Mouse (Mus musculus): ENCODE measurements around the gene Rnf149. TPM values are rescaled to one million over a fixed set of nuclear protein-coding genes. Genes with fewer than 3 reads are reported as not detected.
A peak's percentile ranks its signal among the peaks of the same experiment; 100 is the strongest.

Rnf149 gene
- polyA plus RNA-seq, 1 experiment from 2014 or later: 21.0 TPM

- DNase-seq (ENCODE audit: low spot score): no peak
- peaks cover 42% of the 10 kb centered on the region for H3K36me3 ChIP-seq
- H3K9me3 ChIP-seq: peaks cover 13% of the 10 kb centered on the region
- peak overlapping the region; percentile 94; the same call in 1 of the 2 replicates for H3K27ac ChIP-seq
- peak overlapping the region; percentile 87 for H3K4me3 ChIP-seq
- H3K4me1 ChIP-seq (replicated peaks): peaks cover 32% of the 10 kb centered on the region
- 51% methylated on average over 7 of the region's 7 CpGs for WGBS
- no peaks in the 10 kb centered on the region for H3K27me3 ChIP-seq (ENCODE audit: insufficient read depth, poor library complexity, severe bottlenecking)
These were observed 40.5 kb downstream of the Rnf149 start for GRCm38 (mm10) chr1:39536701-39537100.

- peak overlapping the region; percentile 94 for H3K27ac ChIP-seq
- H3K27me3 ChIP-seq (ENCODE audit: insufficient read depth, poor library complexity, severe bottlenecking): no peaks in the 10 kb centered on the region
- peak overlapping the region; percentile 87 for H3K4me3 ChIP-seq
- peaks cover 33% of the 10 kb centered on the region for H3K36me3 ChIP-seq
- peak; percentile 100 for DNase-seq (ENCODE audit: low spot score)
- peaks cover 11% of the 10 kb centered on the region for H3K9me3 ChIP-seq
- under 1% methylated on average over 100 of the region's 100 CpGs for WGBS
- peaks cover 32% of the 10 kb centered on the region for H3K4me1 ChIP-seq (replicated peaks)
These were observed 41.5 kb downstream of the Rnf149 start for GRCm38 (mm10) chr1:39535515-39536311.

- H3K9me3 ChIP-seq: peaks cover 2% of the 10 kb centered on the region; the same call in 1 of the 2 replicates
- peak within 1 kb of the TSS; percentile 87 for H3K4me3 ChIP-seq
- peaks cover 24% of the 10 kb centered on the region for H3K36me3 ChIP-seq
- no peaks in the 10 kb centered on the region for H3K27me3 ChIP-seq (ENCODE audit: insufficient read depth, poor library complexity, severe bottlenecking)
- H3K4me1 ChIP-seq (replicated peaks): peaks cover 32% of the 10 kb centered on the region
- peak within 1 kb of the TSS; percentile 94 for H3K27ac ChIP-seq
- DNase-seq (ENCODE audit: low spot score): no peak
- WGBS: 40% methylated on average over 13 of the region's 13 CpGs
These were observed 42.4 kb downstream of the Rnf149 start, which contains the start of gene Cnot11 for GRCm38 (mm10) chr1:39534831-39535230. Gene Cnot11 (plus strand): TSS chr1:39534992.

- no peak overlapping the region for H3K4me3 ChIP-seq
- H3K4me1 ChIP-seq (replicated peaks): peaks cover 32% of the 10 kb centered on the region
- H3K27ac ChIP-seq: no peak overlapping the region
- no peak for DNase-seq (ENCODE audit: low spot score)
- no peaks in the 10 kb centered on the region for H3K27me3 ChIP-seq (ENCODE audit: insufficient read depth, poor library complexity, severe bottlenecking)
- no peaks in the 10 kb centered on the region for H3K9me3 ChIP-seq
- H3K36me3 ChIP-seq: peaks cover 15% of the 10 kb centered on the region
- 35% methylated on average over 3 of the region's 3 CpGs for whole genome bisulfite sequencing
These were observed 43.3 kb downstream of the Rnf149 start for GRCm38 (mm10) chr1:39533917-39534316.

GRCm38 (mm10) chr1:39531036-39531435, 46.2 kb downstream of the Rnf149 start:
- Histone ChIP-seq H3K27me3 (ENCODE audit: insufficient read depth, poor library complexity, severe bottlenecking) (no peaks in the 10 kb centered on the region), H3K4me1 (replicated peaks) (peaks cover 20% of the 10 kb centered on the region; the same call in 1 of the 2 replicates), H3K36me3 (no peaks in the 10 kb centered on the region), H3K27ac (no peak overlapping the region), H3K4me3 (no peak overlapping the region), H3K9me3 (no peaks in the 10 kb centered on the region)
- 72% methylated on average over 4 of the region's 4 CpGs for WGBS
- no peak for DNase-seq (ENCODE audit: low spot score)

- WGBS: 38% methylated on average over 13 of the region's 13 CpGs
- no peak overlapping the region for H3K4me3 ChIP-seq
- H3K27ac ChIP-seq: no peak overlapping the region
- peak; percentile 67 for DNase-seq (ENCODE audit: low spot score)
- no peaks in the 10 kb centered on the region for H3K9me3 ChIP-seq
- H3K27me3 ChIP-seq (ENCODE audit: insufficient read depth, poor library complexity, severe bottlenecking): no peaks in the 10 kb centered on the region
- H3K36me3 ChIP-seq: no peaks in the 10 kb centered on the region
- H3K4me1 ChIP-seq (replicated peaks): peaks cover 20% of the 10 kb centered on the region; the same call in 1 of the 2 replicates
These were observed 46.8 kb downstream of the Rnf149 start for GRCm38 (mm10) chr1:39530258-39530943.

DNA sequence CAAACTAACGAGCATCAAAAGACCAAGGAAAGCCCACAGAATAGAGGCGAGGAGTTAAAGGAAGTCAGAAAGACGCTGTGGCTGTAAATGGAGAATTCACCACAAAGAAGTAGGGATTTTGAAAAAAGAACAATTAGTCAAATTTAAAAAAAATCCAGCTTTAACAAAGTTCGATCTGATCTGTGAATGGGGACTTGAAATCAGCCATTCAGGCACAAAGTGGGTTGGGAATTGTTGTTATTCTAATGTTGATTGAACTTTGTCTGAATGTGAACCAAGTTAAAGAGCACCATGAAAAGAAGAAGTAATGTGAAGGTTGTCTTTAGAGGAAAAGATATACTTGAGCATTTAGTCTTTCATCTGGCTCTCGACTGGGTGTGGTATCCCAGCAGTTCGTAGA, 48.9 kb downstream of the Rnf149 start:
- 70% methylated on average over 6 of the region's 6 CpGs for WGBS
- Histone ChIP-seq H3K9me3 (no peaks in the 10 kb centered on the region), H3K4me3 (no peak overlapping the region), H3K27me3 (ENCODE audit: insufficient read depth, poor library complexity, severe bottlenecking) (no peaks in the 10 kb centered on the region), H3K4me1 (replicated peaks) (0 out of 2 replicates have a peak, but pooled peaks cover 6% of the 10 kb centered on the region), H3K36me3 (no peaks in the 10 kb centered on the region), H3K27ac (no peak overlapping the region)
- no peak for DNase-seq (ENCODE audit: low spot score)

DNA sequence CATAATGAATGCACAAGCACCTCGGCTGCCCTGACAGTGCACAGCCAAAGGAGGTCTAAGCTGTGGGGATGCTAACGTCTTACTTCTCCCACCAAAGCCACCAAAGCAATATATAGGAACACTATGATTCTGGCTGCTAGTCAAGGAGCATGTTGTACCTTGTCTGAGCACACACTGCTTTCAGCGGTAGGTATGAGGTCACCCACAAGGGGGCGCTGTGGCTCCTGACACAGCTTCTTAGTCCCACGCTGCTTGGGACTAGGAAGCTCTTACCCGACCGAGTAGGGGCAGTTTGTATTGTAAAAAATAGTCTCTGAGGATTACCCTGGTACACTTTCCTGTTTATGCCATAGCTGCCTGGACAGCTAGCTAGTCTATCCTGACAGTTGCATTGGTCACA, 49.8 kb downstream of the Rnf149 start:
- no peak overlapping the region for H3K4me3 ChIP-seq
- H3K27ac ChIP-seq: no peak overlapping the region
- no peaks in the 10 kb centered on the region for H3K27me3 ChIP-seq (ENCODE audit: insufficient read depth, poor library complexity, severe bottlenecking)
- no peaks in the 10 kb centered on the region for H3K9me3 ChIP-seq
- WGBS: 10% methylated on average over 7 of the region's 7 CpGs
- 0 out of 2 replicates have a peak, but pooled peaks cover 5% of the 10 kb centered on the region for H3K4me1 ChIP-seq (replicated peaks)
- H3K36me3 ChIP-seq: no peaks in the 10 kb centered on the region
- peak; percentile 81 for DNase-seq (ENCODE audit: low spot score)

DNA sequence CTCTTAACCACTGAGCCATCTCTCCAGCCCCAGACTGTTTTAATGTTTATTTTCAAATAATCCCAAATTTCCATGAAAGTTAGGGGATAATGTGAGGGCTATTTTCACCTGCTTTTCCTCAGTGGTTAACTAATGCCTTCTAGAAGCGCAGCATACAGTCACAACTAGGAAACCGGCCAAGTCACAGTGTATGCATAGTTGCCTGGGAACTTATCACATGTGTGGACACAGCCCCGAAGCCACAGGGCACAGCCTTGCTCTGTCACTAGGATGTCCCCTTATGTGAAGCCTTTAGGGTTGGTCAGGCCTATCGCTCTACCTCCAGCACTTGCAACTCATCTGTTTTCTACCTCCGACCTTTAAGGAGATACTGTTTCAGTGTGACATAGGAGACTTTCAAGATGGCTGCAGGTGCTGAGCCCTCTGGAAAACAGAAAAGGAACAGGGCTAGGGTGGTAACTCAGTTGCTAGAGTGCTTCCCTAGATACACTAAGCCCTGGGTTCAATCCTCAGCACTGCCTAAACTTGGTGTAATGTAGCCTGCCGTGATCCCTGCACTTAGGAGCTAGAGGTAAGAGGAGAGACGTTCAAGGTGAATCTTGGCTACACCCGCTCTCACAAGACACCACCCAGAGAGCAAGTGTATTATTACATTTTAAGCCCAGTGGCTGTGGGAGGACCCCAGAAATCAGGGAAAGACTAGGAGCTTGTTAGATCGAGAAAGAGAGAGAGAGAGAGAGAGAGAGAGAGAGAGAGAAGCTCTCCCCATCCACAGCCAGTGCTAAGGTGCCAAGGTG, 50.6 kb downstream of the Rnf149 start:
- H3K9me3 ChIP-seq: no peaks in the 10 kb centered on the region
- H3K4me3 ChIP-seq: no peak overlapping the region
- no peak overlapping the region for H3K27ac ChIP-seq
- H3K36me3 ChIP-seq: no peaks in the 10 kb centered on the region
- no peak for DNase-seq (ENCODE audit: low spot score)
- WGBS: 87% methylated on average over 9 of the region's 9 CpGs
- H3K27me3 ChIP-seq (ENCODE audit: insufficient read depth, poor library complexity, severe bottlenecking): no peaks in the 10 kb centered on the region
- H3K4me1 ChIP-seq (replicated peaks): 0 out of 2 replicates have a peak, but pooled peaks cover 5% of the 10 kb centered on the region

DNA sequence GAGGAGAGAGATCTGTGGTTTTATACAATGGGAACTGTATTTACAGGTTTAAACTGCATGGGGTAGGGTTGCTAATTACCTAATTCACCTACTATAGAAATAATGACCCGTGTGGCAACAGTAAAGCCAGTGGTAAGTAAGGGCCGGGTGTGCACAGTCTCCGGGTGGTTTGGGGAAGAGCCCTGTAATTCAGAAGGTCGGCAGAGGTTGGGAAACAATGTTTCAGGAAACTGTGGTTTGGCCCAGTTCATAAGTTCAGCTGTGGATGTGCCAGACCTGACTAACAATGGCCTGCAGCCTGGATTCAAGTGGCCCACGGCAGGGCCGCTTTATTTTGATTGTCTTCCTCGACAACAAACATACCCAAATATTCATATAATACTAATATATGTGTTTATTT, 51.4 kb downstream of the Rnf149 start:
- DNase-seq (ENCODE audit: low spot score): no peak
- no peaks in the 10 kb centered on the region for H3K9me3 ChIP-seq
- no peaks in the 10 kb centered on the region for H3K27me3 ChIP-seq (ENCODE audit: insufficient read depth, poor library complexity, severe bottlenecking)
- H3K27ac ChIP-seq: no peak overlapping the region
- H3K36me3 ChIP-seq: no peaks in the 10 kb centered on the region
- 0 out of 2 replicates have a peak, but pooled peaks cover 5% of the 10 kb centered on the region for H3K4me1 ChIP-seq (replicated peaks)
- H3K4me3 ChIP-seq: no peak overlapping the region
- 83% methylated on average over 7 of the region's 7 CpGs for WGBS

DNA sequence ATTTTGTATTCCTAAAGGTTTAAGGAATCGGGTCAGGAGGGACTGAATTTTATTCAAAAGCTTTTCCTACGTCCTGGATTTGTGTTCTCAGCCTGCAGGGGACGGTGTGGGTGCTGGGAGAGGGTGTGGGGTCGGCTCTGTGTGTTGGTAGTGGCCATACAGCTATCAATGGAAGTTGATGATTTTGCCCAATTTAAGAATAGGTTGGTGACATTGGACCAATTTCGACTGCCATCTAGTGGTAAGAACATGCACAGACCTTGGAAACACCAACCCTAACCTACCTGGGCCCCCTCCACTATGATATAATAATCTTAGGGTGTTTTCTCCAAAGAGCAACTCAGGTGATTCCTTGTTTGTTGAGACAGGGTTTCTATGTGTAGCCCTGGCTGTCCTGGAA, 54.7 kb downstream of the Rnf149 start:
- H3K36me3 ChIP-seq: no peaks in the 10 kb centered on the region
- 0 out of 2 replicates have a peak, but pooled peaks cover 4% of the 10 kb centered on the region for H3K4me1 ChIP-seq (replicated peaks)
- WGBS: 32% methylated on average over 5 of the region's 5 CpGs
- H3K9me3 ChIP-seq: peaks cover 7% of the 10 kb centered on the region; the same call in 1 of the 2 replicates
- DNase-seq (ENCODE audit: low spot score): no peak
- H3K27ac ChIP-seq: no peak overlapping the region
- no peak overlapping the region for H3K4me3 ChIP-seq
- H3K27me3 ChIP-seq (ENCODE audit: insufficient read depth, poor library complexity, severe bottlenecking): no peaks in the 10 kb centered on the region

DNA sequence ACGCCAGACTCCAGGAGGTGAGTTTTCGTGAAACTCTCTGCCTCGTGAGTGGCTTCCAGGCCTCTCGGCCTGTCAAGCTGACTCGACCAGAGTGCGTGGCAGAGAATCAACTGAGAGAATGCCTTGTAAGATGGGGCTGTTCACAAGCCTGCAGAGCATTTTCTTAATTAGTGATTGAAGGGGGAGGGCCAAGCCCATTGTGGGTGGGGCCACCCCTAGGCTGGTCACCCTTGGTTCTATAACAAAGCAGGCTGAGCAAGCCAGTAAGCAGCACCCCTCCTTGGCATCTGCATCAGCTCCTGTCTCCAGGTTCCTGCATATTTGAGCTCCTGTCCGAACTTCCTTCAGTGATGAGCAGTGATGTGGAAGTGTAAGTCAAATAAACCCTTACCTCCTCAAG, 55.9 kb downstream of the Rnf149 start:
- Histone ChIP-seq H3K4me1 (replicated peaks) (no peaks in the 10 kb centered on the region), H3K27me3 (ENCODE audit: insufficient read depth, poor library complexity, severe bottlenecking) (no peaks in the 10 kb centered on the region), H3K36me3 (no peaks in the 10 kb centered on the region), H3K4me3 (no peak overlapping the region), H3K27ac (no peak overlapping the region), H3K9me3 (peaks cover 7% of the 10 kb centered on the region; the same call in 1 of the 2 replicates)
- no peak for DNase-seq (ENCODE audit: low spot score)
- 92% methylated on average over 7 of the region's 7 CpGs for WGBS

All from hindbrain, embryonic 10.5 days (tissue).